Mouse (Mus musculus) central nervous system, embryonic 14 days (tissue): ENCODE data around the gene Syngr2. TPM values are rescaled to one million over a fixed set of nuclear protein-coding genes. Genes with fewer than 3 reads are reported as not detected.

Source experiments
- polyA plus RNA-seq: library from polyadenylated mRNA; depleted of rRNA; stranded (reverse); fragments of >200 nt; gene quantifications from 2 replicates; pipeline ENCODE4 v1.2.3, GENCODE M21; 2012; rRNA removed

The Syngr2 gene
- polyA plus RNA-seq = 13.0 and 17.1 TPM in 2 replicates

DNA sequence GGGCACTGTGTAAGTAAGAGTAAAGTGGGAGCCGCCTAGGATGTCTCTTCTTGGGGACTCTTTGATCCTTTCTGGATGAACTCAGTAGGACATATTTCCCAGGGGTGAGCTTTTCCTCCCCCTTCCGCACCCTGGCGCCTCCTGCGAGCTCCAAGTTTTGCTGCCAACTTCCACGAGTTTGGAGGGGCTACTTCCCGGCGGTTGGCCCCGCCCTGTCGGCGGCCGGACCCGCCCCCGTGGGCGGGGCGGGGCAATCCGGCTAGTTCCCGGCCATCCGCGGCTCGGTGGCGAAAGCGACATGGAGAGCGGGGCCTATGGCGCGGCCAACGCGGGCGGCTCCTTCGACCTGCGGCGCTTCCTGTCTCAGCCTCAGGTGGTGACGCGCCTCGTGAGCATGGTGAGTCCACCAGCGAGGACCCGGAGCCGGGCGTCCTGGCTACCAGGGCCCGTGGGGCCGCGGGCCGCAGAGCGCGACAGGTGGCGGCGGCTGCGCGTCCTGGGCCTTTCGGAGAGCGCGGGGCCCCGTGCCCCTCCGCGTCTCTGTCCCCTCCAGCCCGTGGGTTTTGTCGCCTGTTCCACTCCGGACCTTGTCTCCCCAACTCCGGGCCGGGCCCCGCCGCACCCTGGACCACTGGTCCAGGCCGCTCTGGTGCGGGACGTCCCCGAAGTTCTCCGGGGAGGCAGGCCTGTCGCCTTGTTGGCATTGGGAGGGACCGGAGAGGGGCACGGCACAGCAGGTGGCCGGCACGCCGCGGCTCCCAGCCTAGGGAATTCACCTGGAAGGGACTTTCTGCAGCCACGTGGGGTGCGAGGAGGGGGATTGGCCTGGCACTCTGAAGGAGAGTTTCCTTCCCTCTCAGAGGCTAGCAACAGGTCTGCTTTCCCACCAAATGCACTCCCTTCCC is at the start of gene Syngr2, which contains the start of gene Gm20708:
TSS of gene Syngr2 (plus strand) at position 262 of the 905 bp plus-strand sequence.
TSS of gene Gm20708 (plus strand) at position 262 of the 905 bp plus-strand sequence.

GRCm38 (mm10) chr11:117781993-117782704 is 27.3 kb upstream of the Syngr2 start, which contains the start of the genes Tmc8 and Tmc6:
Gene Tmc8, plus strand, starts transcription at chr11:117782076.
Gene Tmc6, minus strand, starts transcription at chr11:117782198.

GRCm38 (mm10) chr11:117797511-117798159 is 11.8 kb upstream of the Syngr2 start, which contains the start of gene 6030468B19Rik:
Gene 6030468B19Rik, plus strand, starts transcription at chr11:117797660.

GRCm38 (mm10) chr11:117825333-117826101 is 16.0 kb downstream of the Syngr2 start, which contains the start of the genes Afmid and Tk1:
Gene Afmid, plus strand, starts transcription at chr11:117825924.
Gene Tk1, minus strand, starts transcription at chr11:117826092.

GRCm38 (mm10) chr11:117848985-117849671 is 39.7 kb downstream of the Syngr2 start, which contains the start of gene Birc5:
Gene Birc5, plus strand, starts transcription at chr11:117849251.

DNA sequence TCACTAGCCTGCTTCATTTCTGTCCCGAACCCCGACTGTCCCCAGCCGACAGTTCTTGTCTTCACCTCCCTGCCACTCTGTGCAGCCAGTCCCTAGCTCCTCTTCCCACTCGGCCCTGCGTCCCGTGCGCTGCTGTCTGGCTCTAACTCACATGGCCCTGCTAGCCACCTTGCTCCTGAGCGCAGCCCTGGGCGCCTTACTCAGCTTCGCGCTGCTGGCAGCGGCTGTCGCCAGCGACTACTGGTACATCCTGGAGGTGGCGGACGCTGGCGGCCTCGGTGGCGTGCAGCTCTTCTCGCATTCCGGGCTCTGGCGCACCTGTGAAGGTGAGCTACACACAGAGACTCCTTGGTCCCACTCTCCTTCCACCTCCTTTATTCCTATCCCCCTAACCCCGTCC is 51.1 kb downstream of the Syngr2 start, which contains the start of gene Tmem235:
TSS of gene Tmem235 (plus strand) at position 152 of the 400 bp plus-strand sequence.

Other genes starting within 250 kb of the Syngr2 start
- gene Tnrc6c, start 155.4 kb upstream of the Syngr2 start, polyA plus RNA-seq = 57.5 and 59.9 TPM in 2 replicates
- gene Tmc8, start 27.6 kb upstream of the Syngr2 start, polyA plus RNA-seq = 1.1 and 1.3 TPM in 2 replicates
- 3.7 and 8.9 TPM in 2 replicates for gene Tmc6, start 27.5 kb upstream of the Syngr2 start, polyA plus RNA-seq
- 0.06 TPM in 1 of 2 replicates, not detected in the other for gene 6030468B19Rik, start 12.0 kb upstream of the Syngr2 start, polyA plus RNA-seq
- 0.59 and 0.80 TPM in 2 replicates for gene Gm20708, start within 50 bp of the Syngr2 start, polyA plus RNA-seq
- gene Afmid, start 16.3 kb downstream of the Syngr2 start, polyA plus RNA-seq = 6.5 TPM in 2 replicates
- 64.3 and 72.1 TPM in 2 replicates for gene Tk1, start 16.4 kb downstream of the Syngr2 start, polyA plus RNA-seq
- gene Birc5, start 39.6 kb downstream of the Syngr2 start, polyA plus RNA-seq = 57.6 and 63.0 TPM in 2 replicates
- gene Tmem235, start 51.1 kb downstream of the Syngr2 start, polyA plus RNA-seq = 0.06 and 0.07 TPM in 2 replicates
- gene Tha1, start 63.8 kb downstream of the Syngr2 start, polyA plus RNA-seq = 5.1 and 6.0 TPM in 2 replicates
- 12.4 and 12.7 TPM in 2 replicates for gene Socs3, start 160.4 kb downstream of the Syngr2 start, polyA plus RNA-seq
- 45.9 and 46.2 TPM in 2 replicates for gene Pgs1, start 176.6 kb downstream of the Syngr2 start, polyA plus RNA-seq